Mouse (Mus musculus) T-helper 2 cell (primary cell): ENCODE results near the gene Camta1.

Source experiments
- in situ Hi-C: fragments of 300-600 bp; cut with MboI, MseI; formaldehyde crosslinking; loops from one replicate; pipeline ENCODE4 v1.15.1; 2025; ENCODE audit warnings: high pct_unique_total_duplicates

Camta1 gene

GRCm38 (mm10) chr4:151533451-151533850 is 328.2 kb downstream of the Camta1 start:
- in situ Hi-C loops, result no loop called here

DNA sequence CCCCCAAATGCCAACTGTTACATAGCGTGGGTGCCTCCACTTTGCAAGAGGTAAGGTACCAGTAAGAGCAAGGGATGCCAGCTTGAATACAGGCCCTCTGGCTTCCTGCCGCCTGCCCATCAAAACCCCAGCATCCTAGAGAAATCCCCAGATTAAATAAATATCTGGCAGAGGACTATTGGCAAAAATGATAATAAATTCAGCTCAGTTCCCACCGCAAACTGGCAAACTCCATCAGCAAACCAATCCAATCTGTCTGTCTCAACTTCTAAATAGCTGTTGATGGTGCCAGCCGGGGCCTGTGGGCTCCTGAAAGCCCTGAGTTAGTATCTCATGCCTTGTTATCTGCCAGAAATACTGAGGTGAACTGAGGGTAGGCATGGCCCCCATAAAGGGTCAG is 333.2 kb downstream of the Camta1 start:
- in situ Hi-C loops, result no loop called here

DNA sequence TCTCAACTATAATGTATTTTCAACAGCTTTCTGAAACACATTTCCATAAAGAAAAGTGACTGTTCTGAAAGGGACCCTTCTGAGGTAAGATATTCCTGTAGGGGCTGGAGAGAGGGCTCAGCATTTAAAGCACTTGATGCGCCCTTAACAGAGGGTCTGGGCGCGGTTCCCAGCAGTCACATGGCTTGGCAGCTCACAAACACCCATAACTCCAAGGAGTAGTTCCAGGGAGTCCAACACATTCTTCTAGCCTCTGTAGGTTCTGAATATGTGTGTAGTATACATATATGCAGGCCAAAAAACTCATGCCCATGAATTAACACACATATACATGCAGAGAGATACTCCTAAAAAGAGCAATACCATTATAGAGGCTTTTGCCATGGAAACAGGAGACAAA is 333.9 kb downstream of the Camta1 start:
- in situ Hi-C loops, result no loop called here

DNA sequence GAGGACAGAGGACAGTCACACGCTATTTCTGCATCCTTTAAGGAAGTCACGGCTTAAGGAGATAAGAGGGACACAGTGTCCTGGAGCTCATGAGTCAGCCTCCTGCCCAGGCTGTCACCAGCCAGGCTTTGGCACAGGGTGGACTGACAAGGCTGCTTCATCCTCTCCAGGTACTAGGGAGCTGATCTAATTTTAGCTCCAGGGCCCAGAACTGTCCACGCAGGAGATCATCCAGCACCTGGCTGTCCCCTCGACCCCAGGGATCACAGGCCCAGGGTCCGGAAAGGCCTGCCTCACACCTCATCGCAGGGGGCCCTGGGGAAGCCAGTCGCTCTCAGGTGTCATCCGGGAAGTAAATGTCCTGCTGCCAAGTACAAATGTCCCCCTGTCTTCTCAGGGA is 341.6 kb downstream of the Camta1 start:
- in situ Hi-C loops, result no loop called here

DNA sequence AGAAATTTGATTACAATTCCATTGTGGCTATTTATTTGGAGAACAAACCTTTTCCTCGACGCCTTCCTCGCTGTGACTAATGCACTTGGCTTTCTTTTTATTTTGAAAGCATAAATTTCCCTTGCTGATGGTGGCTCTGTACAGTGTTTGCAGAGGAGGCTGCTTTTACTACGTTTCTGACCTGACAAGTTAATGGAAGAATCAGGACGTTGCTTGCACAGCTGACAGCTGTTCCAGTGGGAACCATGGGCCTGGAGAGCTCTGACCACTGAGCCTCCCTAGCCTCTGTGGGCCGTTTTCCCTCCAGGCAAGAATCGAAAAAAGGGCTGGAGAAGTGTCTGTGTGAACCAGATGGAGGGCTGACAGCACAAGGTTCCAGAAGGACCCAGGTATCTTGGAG is 342.7 kb downstream of the Camta1 start:
- in situ Hi-C loops, result no loop called here

GRCm38 (mm10) chr4:151516998-151517799 is 344.5 kb downstream of the Camta1 start:
- in situ Hi-C loops, result no loop called here

DNA sequence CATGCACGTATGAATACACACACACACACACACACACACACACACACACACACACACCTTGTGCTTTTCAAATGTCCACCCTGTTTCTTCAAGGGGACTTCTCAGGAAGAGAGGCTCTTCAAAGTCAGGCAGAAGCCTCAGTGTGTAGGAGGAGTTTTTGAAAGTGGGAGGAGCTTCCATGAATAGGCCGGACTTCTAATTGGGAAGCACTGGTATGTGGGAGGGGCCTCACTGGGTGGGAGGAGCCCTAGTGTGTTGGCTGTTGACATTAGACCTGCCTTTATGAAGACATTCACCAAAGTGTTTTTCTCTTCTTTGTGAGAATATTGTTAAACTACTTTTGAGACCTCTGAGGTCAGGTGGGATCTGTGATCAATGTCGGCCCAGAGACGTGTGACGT is 346.4 kb downstream of the Camta1 start:
- in situ Hi-C loops, result no loop called here

DNA sequence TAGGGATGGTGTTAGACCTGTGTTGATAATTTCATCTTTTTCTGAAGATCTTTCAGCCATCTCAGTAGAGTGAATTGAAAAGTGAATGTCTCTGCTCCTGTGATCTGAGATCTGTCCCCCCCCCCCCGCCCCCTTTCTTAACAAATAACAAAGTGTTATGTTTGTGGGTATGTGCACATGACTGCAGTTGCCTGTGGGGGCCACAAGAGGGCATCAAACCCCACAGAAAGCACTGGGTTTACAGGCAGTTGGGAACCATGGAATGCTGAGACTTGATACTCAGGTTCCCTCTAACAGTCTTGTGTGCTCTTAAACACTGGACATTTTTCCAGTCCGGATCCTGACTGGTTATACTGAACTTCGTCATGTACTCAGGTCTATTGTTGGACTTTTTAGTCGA is 350.6 kb downstream of the Camta1 start:
- in situ Hi-C loops, result no loop called here

GRCm38 (mm10) chr4:151510417-151510816 is 351.3 kb downstream of the Camta1 start:
- in situ Hi-C loops, result no loop called here

GRCm38 (mm10) chr4:151506701-151507100 is 355.0 kb downstream of the Camta1 start:
- in situ Hi-C loops, result no loop called here

DNA sequence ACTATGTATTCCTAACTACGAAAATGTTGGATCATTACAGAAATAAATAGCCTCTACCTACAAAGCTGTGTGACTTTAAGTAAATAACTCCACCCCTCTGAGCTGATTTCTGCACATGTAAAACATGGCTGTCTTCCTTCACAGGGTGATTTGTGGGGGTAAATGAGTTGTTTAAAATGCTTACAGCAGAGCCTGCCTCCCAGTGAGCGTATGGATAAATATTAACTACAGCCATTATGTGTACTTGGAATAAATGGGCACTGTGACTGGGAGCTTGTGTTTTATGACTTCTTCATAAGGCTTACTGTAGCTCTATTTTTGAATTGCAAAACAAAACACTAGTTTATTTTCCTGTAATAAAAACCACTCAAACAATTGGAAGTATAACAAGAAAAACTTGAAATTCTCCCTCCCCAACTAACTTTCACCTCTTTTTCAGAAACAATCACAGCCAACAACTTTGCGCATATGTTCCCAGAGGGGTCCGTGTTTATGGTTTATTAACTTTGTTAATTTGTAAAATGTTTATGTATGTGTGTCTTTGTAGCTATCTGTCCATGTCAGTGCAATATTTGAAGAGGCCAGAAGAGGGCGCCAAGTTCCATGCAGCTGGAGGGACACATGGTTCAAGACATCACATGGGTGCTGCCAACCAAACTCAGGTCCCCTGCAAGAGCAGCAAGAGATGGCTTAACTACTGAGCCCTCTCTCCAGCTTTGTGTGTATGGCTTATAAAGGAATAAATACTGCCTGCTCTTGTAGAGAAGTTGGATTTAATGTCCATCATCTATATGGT is 363.0 kb downstream of the Camta1 start:
- in situ Hi-C loops, result no loop called here

GRCm38 (mm10) chr4:151496581-151496980 is 365.1 kb downstream of the Camta1 start:
- in situ Hi-C loops, result no loop called here

GRCm38 (mm10) chr4:151495276-151495882 is 366.3 kb downstream of the Camta1 start:
- in situ Hi-C loops, result no loop called here

GRCm38 (mm10) chr4:151492786-151493185 is 368.9 kb downstream of the Camta1 start:
- in situ Hi-C loops, result no loop called here

- in situ Hi-C loops, result no loop called here
These were observed 377.7 kb downstream of the Camta1 start for GRCm38 (mm10) chr4:151483977-151484313.

DNA sequence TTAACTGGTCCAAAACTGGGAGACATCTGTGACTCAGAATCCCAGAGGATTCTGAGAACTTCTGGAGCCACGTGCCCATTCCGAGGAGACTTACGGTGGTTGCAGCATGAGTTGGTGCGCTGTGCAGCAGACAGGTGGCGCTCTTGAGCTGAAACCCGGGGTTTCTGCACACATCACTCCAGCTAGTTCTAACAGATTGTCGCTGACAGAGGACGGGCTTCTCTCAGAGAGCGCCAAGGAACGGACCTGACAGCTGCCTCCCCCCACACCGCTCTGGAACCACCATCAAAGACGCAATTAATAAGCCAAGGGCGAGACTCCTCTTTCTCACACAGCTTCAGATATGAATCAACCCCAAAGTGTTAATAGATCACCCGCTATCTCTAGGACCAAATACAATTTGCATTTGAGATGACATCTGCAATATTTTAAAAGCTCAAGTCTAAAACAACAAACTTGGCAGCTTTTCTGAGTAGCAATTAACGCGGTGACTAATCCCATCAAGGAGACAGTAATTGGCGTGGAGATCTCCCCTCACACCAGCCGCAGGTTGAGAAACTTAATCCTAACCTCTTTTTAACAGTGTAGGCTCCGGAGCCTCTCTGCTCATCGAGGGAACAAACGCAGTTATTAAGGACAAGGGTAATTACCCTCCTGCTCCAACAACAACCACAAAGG is 378.2 kb downstream of the Camta1 start:
- in situ Hi-C loops, result no loop called here

- in situ Hi-C loops, result no loop called here
These were observed 380.7 kb downstream of the Camta1 start for GRCm38 (mm10) chr4:151480928-151481327.

- in situ Hi-C loops, result no loop called here
These were observed 383.7 kb downstream of the Camta1 start for GRCm38 (mm10) chr4:151477950-151478349.

DNA sequence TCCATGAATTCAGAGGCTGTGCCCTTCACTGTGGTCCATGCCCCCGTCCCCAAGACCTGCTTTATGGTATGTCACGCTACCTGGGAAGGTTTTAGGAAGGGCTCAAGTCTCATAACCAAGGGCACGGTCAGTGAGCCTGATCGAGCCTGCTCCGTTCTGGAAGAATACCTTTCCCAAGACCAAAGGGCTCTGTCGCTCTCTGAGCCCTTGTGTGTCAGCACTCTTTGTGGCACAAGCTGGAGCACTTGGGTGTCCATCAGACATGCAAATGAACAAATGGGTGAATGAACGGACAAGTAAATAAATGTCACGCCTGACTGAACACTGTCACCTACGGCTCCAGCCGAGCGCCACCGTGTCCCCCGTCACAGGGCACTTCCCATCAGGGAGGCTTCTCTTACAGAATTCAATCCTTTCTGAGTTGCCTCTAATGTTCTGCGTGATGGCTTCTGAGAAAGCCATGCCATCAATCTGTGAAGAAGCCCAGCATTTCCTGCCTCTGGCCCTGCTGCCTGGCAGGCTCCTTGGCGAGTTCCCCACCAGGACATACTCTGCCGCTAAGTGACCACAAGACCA is 386.7 kb downstream of the Camta1 start:
- in situ Hi-C loops, result no loop called here

DNA sequence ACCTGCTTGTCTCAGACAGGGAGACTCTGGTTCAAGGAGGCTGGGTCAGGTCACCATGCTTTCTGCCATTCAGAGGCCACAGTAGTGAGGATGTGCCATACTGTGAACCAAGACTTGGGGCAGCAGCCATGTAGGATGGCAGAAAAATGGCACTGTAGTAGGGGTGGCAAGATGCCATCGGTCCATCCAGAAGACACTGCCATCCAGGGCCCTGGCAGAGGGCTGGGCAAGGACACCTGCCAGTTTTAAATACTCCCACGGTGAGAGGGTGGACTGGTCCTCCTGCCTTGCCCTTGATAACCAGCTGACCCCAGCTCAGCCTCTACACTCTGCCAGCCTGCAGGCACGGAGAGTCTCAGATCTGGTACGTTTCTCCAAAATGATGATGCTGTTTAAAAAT is 389.8 kb downstream of the Camta1 start:
- in situ Hi-C loops, result no loop called here

DNA sequence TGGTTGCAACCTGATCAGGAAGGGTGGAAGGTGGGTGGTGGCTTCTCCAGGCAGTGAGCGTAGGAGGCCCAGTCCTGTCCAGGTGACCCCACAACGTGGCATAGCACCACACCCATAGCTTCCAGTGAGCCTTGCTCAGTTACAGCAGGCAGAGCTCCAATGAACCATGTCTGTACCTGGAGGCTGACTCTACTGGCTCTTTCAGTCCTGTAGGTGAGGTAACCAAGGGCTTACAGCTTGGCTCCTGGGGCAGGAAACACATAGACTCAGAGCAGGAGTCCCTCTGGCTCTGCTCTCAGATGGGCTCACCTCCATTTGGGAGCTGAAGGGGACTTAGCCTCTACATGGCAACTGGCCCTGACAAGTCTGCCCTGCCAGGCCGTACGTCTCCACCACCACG is 393.3 kb downstream of the Camta1 start:
- in situ Hi-C loops, result no loop called here

DNA sequence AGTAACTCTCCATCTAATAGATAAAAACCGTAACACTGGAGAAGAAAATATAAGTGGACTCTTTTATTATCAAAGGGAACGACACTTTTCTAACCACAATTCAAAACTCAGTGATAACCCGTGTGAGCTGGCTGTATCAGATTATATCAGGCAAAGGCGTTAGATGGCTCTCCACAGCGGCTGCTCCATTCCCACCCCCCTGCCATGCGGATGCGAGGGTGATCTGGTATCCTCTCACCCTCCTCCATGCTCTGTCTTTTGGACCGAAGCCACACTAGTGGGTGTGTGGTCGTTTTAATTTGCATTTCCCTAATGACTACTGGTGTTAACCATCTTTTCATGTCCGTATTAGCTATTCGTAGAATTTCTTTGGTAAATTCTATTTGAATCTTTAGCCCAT is 403.0 kb downstream of the Camta1 start:
- in situ Hi-C loops, result no loop called here
